Mouse (Mus musculus): ENCODE data around the gene Rubcn. TPM values are rescaled to one million over a fixed set of nuclear protein-coding genes. Genes with fewer than 3 reads are reported as not detected.
A peak's percentile ranks its signal among the peaks of the same experiment; 100 is the strongest.

Rubcn gene
- polyA plus RNA-seq, 1 experiment: 47.6 TPM

GRCm38 (mm10) chr16:32873366-32873765 is 4.2 kb downstream of the Rubcn start:
- TF ChIP-seq CTCF (IDR thresholded peaks at IDR 0.05; ENCODE audit: insufficient read depth, low read length): no peak
- no peak for TF ChIP-seq POLR2A (IDR thresholded peaks at IDR 0.05; ENCODE audit: borderline replicate concordance, extremely low read depth, low read depth, low read length)
- Histone ChIP-seq H3K4me1 (ENCODE audit: control insufficient read depth, insufficient read depth, low read length) (peaks cover 4% of the 10 kb centered on the region; the same call in 1 of the 2 replicates), H3K4me3 (replicated peaks; ENCODE audit: extremely low read depth, low read depth, low read length) (no peak overlapping the region)
- DNase-seq: no peak
- WGBS: 41% methylated on average over 3 of the region's 3 CpGs

GRCm38 (mm10) chr16:32870231-32870630 is 7.3 kb downstream of the Rubcn start:
- WGBS: 72% methylated on average over 5 of the region's 5 CpGs

GRCm38 (mm10) chr16:32867919-32868552 is 9.5 kb downstream of the Rubcn start:
- DNase-seq: peak; percentile 87
- Histone ChIP-seq H3K4me1 (ENCODE audit: control insufficient read depth, insufficient read depth, low read length) (peaks cover 16% of the 10 kb centered on the region), H3K4me3 (replicated peaks; ENCODE audit: extremely low read depth, low read depth, low read length) (peak overlapping the region; percentile 86)
- under 1% methylated on average over 35 of the region's 35 CpGs for WGBS
- TF ChIP-seq POLR2A (IDR thresholded peaks at IDR 0.05; ENCODE audit: borderline replicate concordance, extremely low read depth, low read depth, low read length): peak; percentile 76; the same call in 1 of the 2 replicates
- no peak for TF ChIP-seq CTCF (IDR thresholded peaks at IDR 0.05; ENCODE audit: insufficient read depth, low read length)

More at GRCm38 (mm10) chr16:32870231-32870630, 7.3 kb downstream of the Rubcn start:
- TF ChIP-seq CTCF (IDR thresholded peaks at IDR 0.05; ENCODE audit: insufficient read depth, low read length): no peak
- no peak for TF ChIP-seq POLR2A (IDR thresholded peaks at IDR 0.05; ENCODE audit: borderline replicate concordance, extremely low read depth, low read depth, low read length)
- DNase-seq: no peak
- Histone ChIP-seq H3K4me3 (replicated peaks; ENCODE audit: extremely low read depth, low read depth, low read length) (no peak overlapping the region), H3K4me1 (ENCODE audit: control insufficient read depth, insufficient read depth, low read length) (peaks cover 11% of the 10 kb centered on the region)

- no peak overlapping the region for H3K4me3 ChIP-seq (replicated peaks; ENCODE audit: extremely low read depth, low read depth, low read length)
- WGBS: 73% methylated on average over 5 of the region's 5 CpGs
Observed at GRCm38 (mm10) chr16:32866713-32867112, 10.9 kb downstream of the Rubcn start.

GRCm38 (mm10) chr16:32865401-32865800 is 12.2 kb downstream of the Rubcn start:
- Histone ChIP-seq H3K4me3 (replicated peaks; ENCODE audit: extremely low read depth, low read depth, low read length) (no peak overlapping the region), H3K4me1 (ENCODE audit: control insufficient read depth, insufficient read depth, low read length) (peaks cover 16% of the 10 kb centered on the region)
- WGBS: 72% methylated on average over 4 of the region's 4 CpGs
- no peak for TF ChIP-seq POLR2A (IDR thresholded peaks at IDR 0.05; ENCODE audit: borderline replicate concordance, extremely low read depth, low read depth, low read length)
- TF ChIP-seq CTCF (IDR thresholded peaks at IDR 0.05; ENCODE audit: insufficient read depth, low read length): no peak
- no peak for DNase-seq

More at GRCm38 (mm10) chr16:32866713-32867112, 10.9 kb downstream of the Rubcn start:
- H3K4me1 ChIP-seq (ENCODE audit: control insufficient read depth, insufficient read depth, low read length): peaks cover 16% of the 10 kb centered on the region
- TF ChIP-seq POLR2A (IDR thresholded peaks at IDR 0.05; ENCODE audit: borderline replicate concordance, extremely low read depth, low read depth, low read length) (no peak), CTCF (IDR thresholded peaks at IDR 0.05; ENCODE audit: insufficient read depth, low read length) (no peak)
- DNase-seq: no peak

GRCm38 (mm10) chr16:32861813-32862385 is 15.7 kb downstream of the Rubcn start:
- TF ChIP-seq POLR2A (IDR thresholded peaks at IDR 0.05; ENCODE audit: borderline replicate concordance, extremely low read depth, low read depth, low read length) (no peak), CTCF (IDR thresholded peaks at IDR 0.05; ENCODE audit: insufficient read depth, low read length) (no peak)
- Histone ChIP-seq H3K4me3 (replicated peaks; ENCODE audit: extremely low read depth, low read depth, low read length) (no peak overlapping the region), H3K4me1 (ENCODE audit: control insufficient read depth, insufficient read depth, low read length) (peaks cover 12% of the 10 kb centered on the region)
- no peak for DNase-seq
- 87% methylated on average over 3 of the region's 3 CpGs for WGBS

GRCm38 (mm10) chr16:32858771-32859636 is 18.6 kb downstream of the Rubcn start:
- peaks cover 5% of the 10 kb centered on the region for H3K4me1 ChIP-seq (ENCODE audit: control insufficient read depth, insufficient read depth, low read length)
- no peak overlapping the region for H3K4me3 ChIP-seq (replicated peaks; ENCODE audit: extremely low read depth, low read depth, low read length)
- 47% methylated on average over 12 of the region's 12 CpGs for whole genome bisulfite sequencing
- no peak for TF ChIP-seq CTCF (IDR thresholded peaks at IDR 0.05; ENCODE audit: insufficient read depth, low read length)
- no peak for TF ChIP-seq POLR2A (IDR thresholded peaks at IDR 0.05; ENCODE audit: borderline replicate concordance, extremely low read depth, low read depth, low read length)
- DNase-seq: peak; percentile 38

GRCm38 (mm10) chr16:32858356-32858755 is 19.2 kb downstream of the Rubcn start:
- Histone ChIP-seq H3K4me1 (ENCODE audit: control insufficient read depth, insufficient read depth, low read length) (peaks cover 5% of the 10 kb centered on the region), H3K4me3 (replicated peaks; ENCODE audit: extremely low read depth, low read depth, low read length) (no peak overlapping the region)
- 46% methylated on average over 4 of the region's 4 CpGs for WGBS
- no peak for TF ChIP-seq POLR2A (IDR thresholded peaks at IDR 0.05; ENCODE audit: borderline replicate concordance, extremely low read depth, low read depth, low read length)
- TF ChIP-seq CTCF (IDR thresholded peaks at IDR 0.05; ENCODE audit: insufficient read depth, low read length): no peak
- no peak for DNase-seq

- Histone ChIP-seq H3K4me3 (replicated peaks; ENCODE audit: extremely low read depth, low read depth, low read length) (no peak overlapping the region), H3K4me1 (ENCODE audit: control insufficient read depth, insufficient read depth, low read length) (peaks cover 5% of the 10 kb centered on the region)
- no peak for DNase-seq
- no peak for TF ChIP-seq POLR2A (IDR thresholded peaks at IDR 0.05; ENCODE audit: borderline replicate concordance, extremely low read depth, low read depth, low read length)
- no peak for TF ChIP-seq CTCF (IDR thresholded peaks at IDR 0.05; ENCODE audit: insufficient read depth, low read length)
- WGBS: 84% methylated on average over 3 of the region's 3 CpGs
Observed at GRCm38 (mm10) chr16:32856751-32857150, 20.8 kb downstream of the Rubcn start.
